ENCODE assay signal across 12 mouse cellular contexts in the genomic region with DNA sequence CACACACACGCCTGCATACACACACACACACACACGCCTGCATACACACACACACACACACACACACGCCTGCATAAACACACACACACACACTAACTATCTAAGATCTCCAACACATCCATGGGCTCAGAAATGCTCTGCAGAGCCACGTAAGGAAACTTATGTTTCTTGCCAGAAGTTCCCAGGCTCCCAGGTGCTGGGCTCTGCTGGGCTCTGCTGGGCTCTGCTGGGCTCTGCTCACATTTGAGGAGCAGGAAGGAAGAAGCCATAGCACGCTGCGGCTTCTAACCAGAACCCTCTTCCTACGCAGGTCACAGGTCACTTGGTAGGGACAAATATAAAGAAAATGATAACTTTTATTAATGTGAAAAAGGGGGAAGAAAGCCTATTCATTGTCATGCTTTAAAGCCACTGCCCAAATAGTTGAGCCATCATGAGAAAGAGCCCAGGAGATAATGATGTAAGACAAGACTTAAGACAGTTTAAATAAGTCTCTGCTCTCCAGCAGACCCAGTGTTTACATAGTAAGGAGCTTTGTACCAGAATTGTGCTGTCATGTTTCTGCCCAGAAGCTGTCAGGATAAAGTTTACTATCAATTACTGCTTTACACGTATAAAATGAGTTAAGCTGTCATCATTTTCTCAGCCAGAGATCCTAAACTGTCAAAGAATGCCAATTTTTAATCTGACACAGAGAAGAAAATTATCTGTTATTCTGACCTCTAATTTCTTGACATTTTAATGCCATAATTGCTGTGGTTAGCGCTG.
DNase-seq lines count a peak whose midpoint lies in the region; ATAC-seq and TF ChIP-seq lines count a peak whose summit lies in the region.
"Had no signal": no experiment of that assay in that cellular context is flagged by ENCODE, and none has a peak within 500 bp of the region (broad histone marks: within the 10 kb centered on the region; RNA-seq: fewer than 3 reads in every experiment).

No protein-coding gene starts in this region.

- no peak overlapping the region for H3K4me3 ChIP-seq in forebrain, embryonic 16.5 days (replicated peaks; ENCODE audit: low read length)
- H3K4me3 ChIP-seq in forebrain, embryonic 13.5 days, result no peak overlapping the region
- no peak overlapping the region for H3K4me3 ChIP-seq in lung, postnatal 0 days (ENCODE audit: low read depth, low read length)
- H3K4me3 ChIP-seq: embryonic facial prominence, embryonic 13.5 days; liver, embryonic 12.5 days had no signal

- TF ChIP-seq CTCF in lung, postnatal 0 days (IDR thresholded peaks at IDR 0.05), result no peak

- DNase-seq in lung, postnatal 0 days (ENCODE audit: low spot score), result peak; percentile 34
- no peak for DNase-seq in lung, postnatal 36 days
- peak; percentile 11 for DNase-seq in T-cell, adult 2 months (ENCODE audit: low spot score)
- DNase-seq in lung, postnatal 14 days, result peak; percentile 8
- no peak for DNase-seq in heart, postnatal 25 days (ENCODE audit: low spot score)
- DNase-seq in urinary bladder, postnatal 36 days (ENCODE audit: low spot score in 2 of 2), result no peak
- DNase-seq: kidney, adult 9 months had no signal

- H3K27me3 ChIP-seq in forebrain, embryonic 16.5 days (replicated peaks; ENCODE audit: control insufficient read depth, insufficient read depth, low read length), result no peaks in the 10 kb centered on the region
- no peaks in the 10 kb centered on the region for H3K27me3 ChIP-seq in forebrain, embryonic 13.5 days
- H3K27me3 ChIP-seq in lung, postnatal 0 days (replicated peaks; ENCODE audit: insufficient read depth, low read length), result no peaks in the 10 kb centered on the region
- H3K27me3 ChIP-seq: liver, embryonic 12.5 days had no signal

- H3K4me2 ChIP-seq in forebrain, embryonic 16.5 days (ENCODE audit: low read length), result no peak overlapping the region
- no peak overlapping the region for H3K4me2 ChIP-seq in forebrain, embryonic 13.5 days
- H3K4me2 ChIP-seq in lung, postnatal 0 days (replicated peaks; ENCODE audit: low read depth, low read length), result no peak overlapping the region
- H3K4me2 ChIP-seq: embryonic facial prominence, embryonic 13.5 days; liver, embryonic 12.5 days; midbrain, embryonic 11.5 days had no signal

- no peaks in the 10 kb centered on the region for H3K9me3 ChIP-seq in forebrain, embryonic 16.5 days (ENCODE audit: control insufficient read depth, low read length)
- no peaks in the 10 kb centered on the region for H3K9me3 ChIP-seq in forebrain, embryonic 13.5 days (replicated peaks)
- H3K9me3 ChIP-seq in lung, postnatal 0 days (ENCODE audit: low read length), result no peaks in the 10 kb centered on the region
- H3K9me3 ChIP-seq: embryonic facial prominence, embryonic 13.5 days; liver, embryonic 12.5 days had no signal

- intact Hi-C loops in heart, postnatal 25 days (cut with DNase I), result no loop called here

- peak; percentile 60; the same call in 1 of the 2 replicates for ATAC-seq in forebrain, embryonic 16.5 days
- ATAC-seq in forebrain, embryonic 13.5 days, result no peak
- no peak; the same call in 1 of the 2 replicates for ATAC-seq in lung, postnatal 0 days
- ATAC-seq: liver, embryonic 12.5 days had no signal

- peaks cover 6% of the 10 kb centered on the region; the same call in 1 of the 2 replicates for H3K36me3 ChIP-seq in forebrain, embryonic 16.5 days (ENCODE audit: control insufficient read depth, insufficient read depth)
- peaks cover 6% of the 10 kb centered on the region; the same call in 1 of the 2 replicates for H3K36me3 ChIP-seq in forebrain, embryonic 13.5 days (ENCODE audit: poor library complexity, severe bottlenecking)
- no peaks in the 10 kb centered on the region for H3K36me3 ChIP-seq in lung, postnatal 0 days (ENCODE audit: insufficient read depth, low read length)
- H3K36me3 ChIP-seq: liver, embryonic 12.5 days had no signal

- no peak overlapping the region for H3K27ac ChIP-seq in forebrain, embryonic 16.5 days (ENCODE audit: low read length)
- no peak overlapping the region for H3K27ac ChIP-seq in forebrain, embryonic 13.5 days
- no peak overlapping the region for H3K27ac ChIP-seq in lung, postnatal 0 days (ENCODE audit: low read length)
- H3K27ac ChIP-seq: embryonic facial prominence, embryonic 13.5 days; liver, embryonic 12.5 days had no signal

- no peak for TF ChIP-seq EP300 in lung, postnatal 0 days (IDR thresholded peaks at IDR 0.05)

- 69% methylated on average over 8 of the region's 9 CpGs for WGBS in forebrain, embryonic 16.5 days
- WGBS in forebrain, embryonic 13.5 days, result 70% methylated on average over 8 of the region's 9 CpGs
- 35% methylated on average over 8 of the region's 9 CpGs for WGBS in lung, postnatal 0 days

- peaks cover 16% of the 10 kb centered on the region for H3K4me1 ChIP-seq in forebrain, embryonic 16.5 days (replicated peaks; ENCODE audit: control insufficient read depth, insufficient read depth, low read length)
- H3K4me1 ChIP-seq in forebrain, embryonic 13.5 days, result peaks cover 22% of the 10 kb centered on the region
- H3K4me1 ChIP-seq in lung, postnatal 0 days (ENCODE audit: insufficient read depth, low read depth, low read length), result no peaks in the 10 kb centered on the region
- H3K4me1 ChIP-seq: liver, embryonic 12.5 days had no signal

- no peak overlapping the region for H3K9ac ChIP-seq in forebrain, embryonic 16.5 days (replicated peaks; ENCODE audit: low read depth, low read length)
- no peak overlapping the region for H3K9ac ChIP-seq in forebrain, embryonic 13.5 days
- H3K9ac ChIP-seq in lung, postnatal 0 days (replicated peaks; ENCODE audit: low read depth), result no peak overlapping the region
- H3K9ac ChIP-seq: embryonic facial prominence, embryonic 13.5 days; liver, embryonic 12.5 days had no signal

Comparison
In these comparisons a context has a peak if more than half of its experiments do, and no peak if none do; other contexts are left out.
1. DNase-seq: peak in lung, postnatal 0 days (single experiment), T-cell, adult 2 months (single experiment) and lung, postnatal 14 days (single experiment); none in lung, postnatal 36 days (single experiment), heart, postnatal 25 days (single experiment) and urinary bladder, postnatal 36 days (0 of 2).